In the genomic region with DNA sequence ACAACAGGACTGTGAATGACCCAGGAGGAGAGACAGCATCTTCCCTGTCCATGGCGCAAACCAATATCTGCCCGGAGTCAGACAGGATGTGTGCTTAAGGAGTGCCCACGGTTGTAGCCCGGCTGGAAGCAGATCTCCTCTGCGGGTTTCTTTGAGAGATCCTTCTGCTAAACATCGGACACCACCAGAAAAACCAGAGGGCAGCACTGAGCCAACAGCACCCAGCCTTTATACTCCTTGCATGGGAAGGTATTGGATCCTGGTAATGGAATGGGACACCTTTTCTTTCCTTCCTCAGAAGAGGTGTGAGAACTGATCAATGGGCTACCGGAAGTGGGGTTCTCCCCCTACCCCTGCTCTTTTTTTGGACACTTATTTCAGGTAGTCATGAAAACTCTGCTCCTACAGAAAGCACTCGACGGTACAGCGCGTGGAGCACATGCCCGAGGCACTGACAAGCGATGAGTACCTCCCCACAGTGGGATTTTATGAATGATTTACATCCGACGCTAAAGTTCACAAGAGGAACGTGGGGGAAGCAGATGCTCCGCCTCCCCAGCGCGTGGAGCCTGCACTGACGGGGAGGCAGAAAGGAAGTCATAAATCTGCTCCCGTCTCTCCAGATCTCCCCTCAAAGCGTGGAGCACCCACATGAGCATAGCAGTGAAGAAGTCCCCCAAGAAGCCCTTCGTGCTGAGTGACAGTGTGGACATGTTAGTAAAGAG, we compare ENCODE assay signal across 16 mouse cellular contexts.
DNase-seq lines count a peak whose midpoint lies in the region; ATAC-seq and TF ChIP-seq lines count a peak whose summit lies in the region.
"Had no signal": no experiment of that assay in that cellular context is flagged by ENCODE, and none has a peak within 500 bp of the region (broad histone marks: within the 10 kb centered on the region; RNA-seq: fewer than 3 reads in every experiment).

No protein-coding gene starts in this region.

- no peaks in the 10 kb centered on the region for H3K4me1 ChIP-seq in midbrain, postnatal 0 days (ENCODE audit: insufficient read depth, low read length)
- no peaks in the 10 kb centered on the region for H3K4me1 ChIP-seq in midbrain, embryonic 13.5 days (replicated peaks)
- H3K4me1 ChIP-seq in kidney, embryonic 14.5 days (ENCODE audit: control insufficient read depth, insufficient read depth, low read length), result no peaks in the 10 kb centered on the region
- H3K4me1 ChIP-seq in midbrain, embryonic 14.5 days (ENCODE audit: control insufficient read depth, insufficient read depth, low read length), result 0 out of 2 replicates have a peak, but pooled peaks cover 2% of the 10 kb centered on the region
- H3K4me1 ChIP-seq: hindbrain, embryonic 10.5 days; liver, embryonic 13.5 days had no signal

- H3K36me3 ChIP-seq in midbrain, postnatal 0 days (ENCODE audit: insufficient read depth, low read length), result no peaks in the 10 kb centered on the region
- H3K36me3 ChIP-seq in midbrain, embryonic 13.5 days, result no peaks in the 10 kb centered on the region
- H3K36me3 ChIP-seq in kidney, embryonic 14.5 days (ENCODE audit: control insufficient read depth, insufficient read depth, low read length), result no peaks in the 10 kb centered on the region
- H3K36me3 ChIP-seq in midbrain, embryonic 14.5 days (ENCODE audit: control insufficient read depth, insufficient read depth, low read length), result no peaks in the 10 kb centered on the region
- H3K36me3 ChIP-seq: forebrain, embryonic 15.5 days; hindbrain, embryonic 10.5 days; limb, embryonic 10.5 days; liver, embryonic 13.5 days had no signal

- H3K9me3 ChIP-seq in midbrain, postnatal 0 days (ENCODE audit: low read length), result no peaks in the 10 kb centered on the region
- H3K9me3 ChIP-seq in midbrain, embryonic 13.5 days, result no peaks in the 10 kb centered on the region
- H3K9me3 ChIP-seq in kidney, embryonic 14.5 days (ENCODE audit: control insufficient read depth, low read length), result no peaks in the 10 kb centered on the region
- H3K9me3 ChIP-seq in midbrain, embryonic 14.5 days (ENCODE audit: control insufficient read depth, low read length), result no peaks in the 10 kb centered on the region
- H3K9me3 ChIP-seq: forebrain, embryonic 15.5 days; hindbrain, embryonic 10.5 days; limb, embryonic 10.5 days had no signal

- H3K9ac ChIP-seq in midbrain, postnatal 0 days (replicated peaks; ENCODE audit: low read length, poor library complexity, severe bottlenecking), result no peak overlapping the region
- H3K9ac ChIP-seq in midbrain, embryonic 13.5 days (replicated peaks), result no peak overlapping the region
- H3K9ac ChIP-seq in kidney, embryonic 14.5 days (ENCODE audit: low read depth, low read length), result no peak overlapping the region
- H3K9ac ChIP-seq in midbrain, embryonic 14.5 days (replicated peaks; ENCODE audit: low read length), result no peak overlapping the region
- H3K9ac ChIP-seq: forebrain, embryonic 15.5 days; liver, embryonic 13.5 days had no signal

- H3K27ac ChIP-seq in midbrain, postnatal 0 days (ENCODE audit: low read depth, low read length), result no peak overlapping the region
- H3K27ac ChIP-seq in midbrain, embryonic 13.5 days, result no peak overlapping the region
- no peak overlapping the region for H3K27ac ChIP-seq in kidney, embryonic 14.5 days (ENCODE audit: low read depth, low read length)
- H3K27ac ChIP-seq in midbrain, embryonic 14.5 days (replicated peaks; ENCODE audit: low read depth, low read length), result no peak overlapping the region
- H3K27ac ChIP-seq: forebrain, embryonic 15.5 days; hindbrain, embryonic 10.5 days; limb, embryonic 10.5 days; liver, embryonic 13.5 days had no signal

- DNase-seq in midbrain, postnatal 0 days (ENCODE audit: low spot score), result no peak
- DNase-seq in R1 (ENCODE audit: low read depth, low spot score), result peak; percentile 54
- peak; percentile 64 for DNase-seq in naive thymus-derived CD4-positive, alpha-beta T cell, adult 2 months (ENCODE audit: low read depth)
- DNase-seq in natural killer cell, adult 2 months (ENCODE audit: low spot score in 2 of 2), result no peak
- DNase-seq in midbrain, embryonic 14.5 days, result no peak
- DNase-seq: adrenal gland, adult 2 months; cerebellum, adult 8-10 months; liver, embryonic 13.5 days; lung, postnatal 14 days had no signal

- WGBS in midbrain, postnatal 0 days, result 75% methylated on average over 23 of the region's 23 CpGs
- 81% methylated on average over 23 of the region's 23 CpGs for WGBS in midbrain, embryonic 13.5 days
- 37% methylated on average over 23 of the region's 23 CpGs for WGBS in kidney, embryonic 14.5 days
- 78% methylated on average over 23 of the region's 23 CpGs for WGBS in midbrain, embryonic 14.5 days

- peak; percentile 22; the same call in 1 of the 2 replicates for TF ChIP-seq CTCF in midbrain, postnatal 0 days (IDR thresholded peaks at IDR 0.05)

- H3K4me3 ChIP-seq in midbrain, postnatal 0 days (ENCODE audit: low read depth, low read length), result no peak overlapping the region
- no peak overlapping the region for H3K4me3 ChIP-seq in midbrain, embryonic 13.5 days (replicated peaks)
- no peak overlapping the region for H3K4me3 ChIP-seq in kidney, embryonic 14.5 days (ENCODE audit: low read length)
- no peak overlapping the region for H3K4me3 ChIP-seq in midbrain, embryonic 14.5 days (replicated peaks; ENCODE audit: low read depth, low read length)
- H3K4me3 ChIP-seq: forebrain, embryonic 15.5 days; hindbrain, embryonic 10.5 days; limb, embryonic 10.5 days; liver, embryonic 13.5 days had no signal

- no peak overlapping the region for H3K4me2 ChIP-seq in midbrain, postnatal 0 days (ENCODE audit: low read depth, low read length, poor library complexity, severe bottlenecking)
- no peak overlapping the region for H3K4me2 ChIP-seq in midbrain, embryonic 13.5 days (replicated peaks)
- H3K4me2 ChIP-seq in kidney, embryonic 14.5 days (replicated peaks; ENCODE audit: low read depth, low read length), result no peak overlapping the region
- no peak overlapping the region for H3K4me2 ChIP-seq in midbrain, embryonic 14.5 days (ENCODE audit: low read length)
- H3K4me2 ChIP-seq: forebrain, embryonic 15.5 days; liver, embryonic 13.5 days; midbrain, embryonic 11.5 days had no signal

- H3K27me3 ChIP-seq in midbrain, postnatal 0 days (ENCODE audit: insufficient read depth, low read length), result no peaks in the 10 kb centered on the region
- H3K27me3 ChIP-seq in midbrain, embryonic 13.5 days, result no peaks in the 10 kb centered on the region
- no peaks in the 10 kb centered on the region for H3K27me3 ChIP-seq in kidney, embryonic 14.5 days (ENCODE audit: control insufficient read depth, insufficient read depth, low read length)
- no peaks in the 10 kb centered on the region for H3K27me3 ChIP-seq in midbrain, embryonic 14.5 days (ENCODE audit: control insufficient read depth, insufficient read depth, low read length)
- H3K27me3 ChIP-seq: CH12.LX; forebrain, embryonic 15.5 days; liver, embryonic 13.5 days had no signal

- no peak for ATAC-seq in midbrain, postnatal 0 days (ENCODE audit: low FRiP score)
- no peak for ATAC-seq in midbrain, embryonic 13.5 days
- peak; percentile 65 for ATAC-seq in kidney, embryonic 14.5 days (ENCODE audit: low FRiP score, low TSS enrichment)
- ATAC-seq in midbrain, embryonic 14.5 days (ENCODE audit: low FRiP score, low TSS enrichment), result no peak
- ATAC-seq: forebrain, embryonic 15.5 days had no signal

Comparison
In these comparisons a context has a peak if more than half of its experiments do, and no peak if none do; other contexts are left out.
1. DNase-seq: peak in R1 (single experiment) and naive thymus-derived CD4-positive, alpha-beta T cell, adult 2 months (single experiment); none in midbrain, postnatal 0 days (single experiment), natural killer cell, adult 2 months (0 of 2) and midbrain, embryonic 14.5 days (single experiment).